Mouse (Mus musculus): Measurements from ENCODE around the gene Fam163b.

GRCm38 (mm10) chr2:27069646-27070045 lies 72.6 kb downstream of the Fam163b start:
- no peak for TF ChIP-seq TAL1 (IDR thresholded peaks at IDR 0.05; ENCODE audit: low read length)
- TF ChIP-seq GATA1 (IDR thresholded peaks at IDR 0.05; ENCODE audit: low read length), result no peak
